Mouse (Mus musculus): Measurements from ENCODE around the gene Mrpl45.

- no peak for TF ChIP-seq CTCF (IDR thresholded peaks at IDR 0.05; ENCODE audit: extremely low read depth, insufficient read depth, low read length)
- TF ChIP-seq POLR2A (IDR thresholded peaks at IDR 0.05; ENCODE audit: extremely low read depth, insufficient read depth, low read length): no peak
Observed at GRCm38 (mm10) chr11:97354646-97355045, 39.1 kb downstream of the Mrpl45 start.

Measured in cortical plate, adult 2 months (tissue).